Mouse (Mus musculus): ENCODE measurements around the gene Psmg3.
A peak's percentile ranks its signal among the peaks of the same experiment; 100 is the strongest.

Psmg3 gene

DNA sequence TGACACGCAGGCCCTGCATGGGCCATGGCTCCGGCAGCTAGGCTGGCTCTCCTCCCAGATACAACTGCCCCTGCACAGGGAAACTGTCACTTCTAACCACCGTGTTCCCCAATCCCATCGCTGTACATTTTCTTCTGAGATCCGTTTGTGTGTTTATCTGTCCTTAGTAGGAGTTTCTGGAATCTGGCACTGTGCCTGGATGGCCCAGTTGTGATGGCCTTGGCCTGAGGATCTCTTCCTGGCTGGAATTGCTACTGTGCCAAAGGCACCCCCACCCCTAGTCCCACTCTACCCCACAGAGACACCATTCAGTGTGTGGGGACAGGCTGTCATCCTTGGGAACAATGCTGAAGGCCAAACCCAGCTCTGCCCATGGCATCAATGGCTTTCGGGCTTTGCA lies 10.7 kb downstream of the Psmg3 start:
- no peak for DNase-seq (ENCODE audit: low spot score in 2 of 2)

DNA sequence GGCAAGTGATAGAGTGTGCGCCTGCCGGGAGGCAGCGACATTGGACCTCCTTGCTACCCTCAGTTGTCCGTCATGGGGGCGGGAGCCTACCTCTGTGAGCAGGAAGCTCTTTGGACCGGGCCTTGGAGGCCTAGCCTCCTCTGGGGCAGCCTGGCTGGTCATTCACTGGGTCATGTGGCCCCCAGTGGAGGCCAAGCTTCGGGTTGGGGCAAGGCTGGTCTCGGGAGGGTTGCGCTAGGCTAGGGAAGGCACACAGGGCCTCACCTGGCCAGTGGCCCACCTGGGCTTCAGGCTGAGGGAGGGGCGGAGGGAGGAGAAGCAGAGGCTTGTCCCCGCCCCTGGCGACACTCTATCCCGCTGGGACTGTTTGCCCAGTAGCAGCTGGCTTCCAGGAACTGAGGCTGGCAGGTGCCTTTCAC lies 12.7 kb downstream of the Psmg3 start:
- no peak for DNase-seq (ENCODE audit: low spot score in 2 of 2)

DNA sequence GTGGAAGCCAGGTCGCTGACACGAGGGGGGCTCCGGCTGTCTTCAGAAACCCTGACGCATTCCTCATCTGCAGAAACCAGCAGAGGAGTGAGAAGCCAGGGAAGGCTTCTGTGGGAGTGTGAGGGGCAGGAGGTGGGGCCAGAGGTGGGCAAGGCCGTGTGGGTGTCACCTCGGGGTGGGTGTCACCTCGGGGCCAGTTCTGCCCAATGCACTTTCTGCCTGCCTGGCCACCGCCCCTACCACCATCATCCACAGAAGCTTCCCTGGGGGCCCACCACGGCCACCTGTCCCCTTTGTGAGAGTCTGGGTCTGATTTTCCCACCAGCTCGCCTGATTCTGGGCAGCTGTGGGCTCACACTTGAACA lies 13.6 kb downstream of the Psmg3 start:
- DNase-seq (ENCODE audit: low spot score in 2 of 2) = no peak

DNA sequence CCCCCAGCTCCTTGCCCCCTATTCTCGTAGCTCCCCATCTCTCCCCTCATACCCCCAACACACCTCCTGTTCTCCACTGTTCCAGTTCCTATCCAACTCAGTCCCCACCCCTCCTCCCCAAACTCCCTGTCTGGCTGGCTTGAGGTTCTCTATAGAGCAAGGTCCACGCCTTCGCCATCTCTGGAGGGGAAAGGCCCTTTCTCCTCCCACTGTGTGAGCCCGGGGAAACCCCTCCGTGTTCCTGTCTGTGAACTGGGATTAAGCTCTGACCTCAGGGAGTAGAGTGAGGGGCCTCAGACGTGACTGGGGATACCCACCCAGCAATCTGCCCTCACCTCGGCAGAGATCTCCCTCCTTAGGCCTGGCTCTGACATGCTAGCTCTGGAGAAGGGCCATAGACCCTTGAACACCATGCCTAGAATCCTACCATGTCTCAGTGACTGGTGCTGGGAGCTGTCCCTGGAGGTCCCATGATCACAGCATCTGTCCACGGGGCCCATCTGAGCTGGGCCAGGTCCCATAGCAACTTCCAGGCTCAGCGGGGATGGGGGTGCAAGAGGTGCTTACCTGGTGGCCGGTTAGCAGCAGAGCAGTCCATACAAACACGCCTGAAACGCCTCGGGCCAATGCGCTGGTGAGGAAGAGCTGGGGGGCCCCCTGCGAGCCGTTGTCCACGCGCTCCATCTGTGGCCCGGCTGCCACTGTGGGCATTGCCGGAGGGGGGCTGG lies 14.1 kb downstream of the Psmg3 start:
- no peak for DNase-seq (ENCODE audit: low spot score in 2 of 2)

DNA sequence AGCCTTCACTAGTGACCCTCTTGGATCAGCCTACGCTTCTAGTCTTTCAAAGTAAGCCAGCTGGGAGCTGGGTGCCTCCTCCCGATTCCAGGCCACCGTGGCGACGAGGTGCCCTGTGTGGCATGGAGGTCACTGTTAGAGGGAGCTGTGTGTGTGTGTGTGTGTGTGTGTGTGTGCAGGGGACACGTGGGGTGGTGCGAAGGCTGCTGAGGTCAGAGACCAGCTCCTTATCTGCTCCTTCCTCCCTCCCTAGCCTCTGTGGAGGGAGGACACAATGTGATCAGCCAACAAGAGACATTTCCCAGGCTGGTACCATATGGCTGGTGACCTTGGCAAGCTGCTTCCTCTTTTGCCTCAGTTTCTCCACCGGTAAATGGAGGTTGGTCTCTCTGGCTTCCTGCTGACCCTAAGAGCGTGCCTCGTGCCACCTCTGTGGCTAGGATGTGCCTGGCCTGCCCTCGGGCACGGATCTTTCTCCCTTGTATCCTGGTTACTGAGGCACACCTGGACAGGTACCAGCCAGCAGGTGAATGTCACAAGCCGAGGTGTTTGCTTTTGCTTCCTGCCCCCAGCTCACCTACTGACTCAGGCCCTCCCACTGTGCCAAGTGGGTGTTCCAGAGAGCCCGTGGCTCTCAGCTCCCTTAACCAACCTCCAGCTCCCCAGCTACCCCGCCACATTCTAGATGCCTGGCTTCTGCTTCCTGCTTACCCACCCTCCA lies 14.8 kb downstream of the Psmg3 start:
- DNase-seq (ENCODE audit: low spot score in 2 of 2) = no peak

DNA sequence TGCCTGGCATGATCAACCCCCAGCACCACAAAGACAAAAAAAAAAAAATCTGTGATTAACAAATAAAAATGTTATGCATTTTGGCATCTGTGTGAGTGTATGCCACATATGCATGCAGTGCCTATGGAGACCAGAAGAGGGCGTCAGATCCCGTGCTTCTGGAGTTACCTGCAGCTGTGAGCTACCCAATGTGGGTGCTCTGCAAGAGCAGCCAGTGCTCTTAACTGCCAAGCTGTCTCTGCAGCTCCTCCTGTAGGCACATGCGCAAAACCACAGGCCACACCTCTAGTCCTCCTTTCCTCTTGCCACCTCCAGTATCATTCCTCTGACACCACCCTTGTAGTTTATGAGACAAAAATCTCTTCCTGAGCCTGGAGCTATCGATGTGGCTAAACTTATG lies 17.3 kb downstream of the Psmg3 start:
- DNase-seq (ENCODE audit: low spot score in 2 of 2) = no peak

DNA sequence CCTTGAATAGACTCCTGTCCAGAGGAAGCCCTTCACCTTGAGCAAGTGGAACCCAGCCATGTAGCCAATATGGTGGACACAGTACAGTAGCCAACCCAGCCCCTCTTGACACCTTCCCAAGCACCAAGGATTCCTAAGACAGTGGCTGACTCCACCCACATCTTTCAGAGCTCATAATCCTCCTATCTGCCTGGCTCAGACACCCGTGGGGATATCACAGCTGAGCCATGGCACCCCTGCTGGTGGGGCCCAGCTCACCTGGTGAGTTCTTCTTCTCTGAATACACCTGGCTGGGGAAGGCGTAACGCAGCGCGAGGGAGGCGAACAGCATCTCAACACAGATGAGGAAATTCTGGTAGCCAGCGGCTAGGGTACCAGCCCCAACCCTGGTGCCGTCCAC lies 20.8 kb downstream of the Psmg3 start:
- DNase-seq (ENCODE audit: low spot score in 2 of 2) = no peak

DNA sequence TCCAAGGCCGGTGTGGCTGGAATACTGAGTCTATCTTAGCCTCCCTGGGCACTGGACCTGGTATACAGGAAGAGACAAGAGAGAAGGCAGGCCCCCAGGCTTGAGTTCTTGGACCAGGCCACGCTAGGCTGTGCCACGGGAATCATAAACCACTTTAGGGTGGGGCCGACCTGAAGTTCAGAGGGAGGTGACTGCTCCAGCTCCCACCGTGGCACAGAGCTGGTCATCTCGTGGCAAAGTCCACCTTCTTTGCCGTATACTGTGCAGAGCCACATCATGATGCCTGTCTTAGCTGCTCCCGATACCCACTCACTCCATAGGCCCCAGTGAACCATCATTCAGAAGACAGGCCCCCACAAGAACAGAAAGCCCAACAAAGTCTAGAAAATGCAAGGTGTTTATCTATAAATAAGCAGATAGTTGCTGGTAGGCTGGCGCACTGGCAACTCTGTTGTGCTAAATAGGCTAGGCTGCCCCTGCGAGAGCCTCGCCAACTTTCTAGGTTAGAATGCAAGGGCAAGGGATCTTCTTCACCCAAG lies 22.0 kb downstream of the Psmg3 start:
- no peak for DNase-seq (ENCODE audit: low spot score in 2 of 2)

DNA sequence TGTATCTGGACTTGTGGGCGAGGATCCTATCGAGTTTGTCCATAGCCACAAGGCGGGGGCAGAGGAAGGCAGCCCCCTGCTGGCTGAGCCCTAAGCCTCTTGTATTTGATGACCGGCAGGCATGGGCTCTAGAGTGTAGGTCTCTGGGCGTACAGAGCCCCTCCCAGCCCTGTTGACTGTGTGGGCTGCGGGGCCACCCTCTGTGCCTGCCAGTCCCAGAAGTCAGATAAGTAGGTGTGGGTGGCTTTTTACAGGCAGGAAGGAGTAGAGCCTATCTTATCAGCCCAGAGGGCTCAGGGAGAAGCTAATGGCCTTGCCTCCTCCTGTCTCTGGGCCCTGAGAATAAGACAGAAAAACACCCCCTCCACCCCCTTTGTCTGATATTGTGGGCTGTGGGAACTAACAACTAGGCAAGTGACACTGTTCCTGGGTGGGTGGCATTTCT lies 22.6 kb downstream of the Psmg3 start:
- no peak for DNase-seq (ENCODE audit: low spot score in 2 of 2)

DNA sequence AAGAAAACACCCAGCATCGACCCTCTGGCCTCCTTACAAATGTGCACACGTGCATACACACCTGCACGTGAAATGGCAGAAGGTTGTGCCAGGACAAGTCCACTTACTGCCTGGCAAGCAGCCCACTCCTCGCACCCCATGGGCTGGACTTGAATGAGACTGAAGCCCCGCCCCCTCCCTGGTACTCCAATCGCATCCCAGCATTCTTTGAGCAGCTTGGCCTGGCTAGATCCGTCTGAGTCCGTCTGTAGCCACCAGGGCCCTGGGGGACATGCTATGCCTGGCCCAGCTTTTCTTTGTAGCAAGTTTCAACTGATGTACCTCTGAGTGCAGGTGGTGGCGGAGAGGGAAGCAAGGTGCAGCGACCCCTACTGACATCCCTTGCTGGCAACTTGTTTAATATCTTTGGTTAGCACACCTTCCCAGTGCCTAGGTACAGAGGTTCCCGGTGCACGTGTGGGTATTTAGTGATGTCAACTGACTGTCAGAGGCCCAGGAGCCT lies 23.0 kb downstream of the Psmg3 start:
- no peak for DNase-seq (ENCODE audit: low spot score in 2 of 2)

DNA sequence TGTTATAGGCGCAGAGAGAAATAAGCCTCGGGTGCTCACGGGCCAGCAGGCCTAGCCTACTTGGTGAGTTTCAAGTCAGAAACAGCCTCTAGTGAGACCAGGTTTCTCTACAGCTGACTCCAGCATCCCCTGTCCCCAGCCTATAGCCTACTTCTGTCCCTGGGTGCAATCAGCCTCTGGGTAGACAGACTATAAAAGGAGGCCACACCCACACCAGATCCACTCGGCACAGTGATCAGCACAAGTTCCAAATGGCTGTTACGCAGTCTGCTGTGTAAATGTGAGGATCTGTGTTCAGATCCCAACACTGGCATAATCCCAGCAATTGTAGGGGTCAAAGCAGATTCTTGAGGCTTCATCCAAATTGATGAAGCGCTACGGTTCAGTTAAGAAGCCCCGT lies 23.5 kb downstream of the Psmg3 start:
- no peak for DNase-seq (ENCODE audit: low spot score in 2 of 2)

DNA sequence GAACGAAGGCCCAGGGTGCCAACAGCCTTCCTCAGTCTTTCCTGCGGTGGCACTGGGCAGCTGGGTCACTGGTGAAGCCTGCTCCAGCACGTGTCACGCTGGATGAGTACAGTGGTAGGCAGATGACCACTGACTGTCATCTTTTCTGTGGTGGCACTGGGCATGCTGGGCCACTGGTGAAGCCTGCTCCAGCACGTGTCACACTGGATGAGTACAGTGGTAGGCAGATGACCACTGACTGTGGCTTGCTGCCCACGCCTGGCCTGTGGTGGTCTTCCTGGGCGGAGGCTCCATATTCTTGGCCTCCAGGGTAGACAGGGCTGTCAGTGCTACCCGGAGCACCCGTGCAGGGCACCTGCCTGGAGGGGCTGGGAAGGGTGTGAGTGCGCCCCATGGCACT lies 24.8 kb downstream of the Psmg3 start:
- no peak for DNase-seq (ENCODE audit: low spot score in 2 of 2)

DNA sequence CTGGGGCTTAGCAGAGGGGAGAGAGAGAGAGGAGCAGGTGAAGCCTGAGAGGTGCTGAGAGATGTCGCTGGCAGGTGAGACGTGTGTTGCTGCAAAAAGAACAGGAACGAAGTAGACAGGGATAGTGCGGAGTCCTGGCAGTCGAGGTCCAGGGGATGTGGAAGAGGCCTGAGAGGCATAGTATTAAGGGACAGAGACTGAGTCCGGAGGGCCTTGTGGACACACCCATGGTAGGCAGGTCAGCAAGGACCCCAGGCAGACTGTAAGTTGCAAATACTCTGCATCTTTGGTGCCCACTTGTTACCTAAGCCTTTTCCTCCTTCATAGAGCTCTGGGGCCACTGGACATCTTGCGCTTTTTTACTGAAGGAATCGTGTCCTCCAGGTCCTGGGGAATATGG lies 25.5 kb downstream of the Psmg3 start:
- no peak for DNase-seq (ENCODE audit: low spot score in 2 of 2)

DNA sequence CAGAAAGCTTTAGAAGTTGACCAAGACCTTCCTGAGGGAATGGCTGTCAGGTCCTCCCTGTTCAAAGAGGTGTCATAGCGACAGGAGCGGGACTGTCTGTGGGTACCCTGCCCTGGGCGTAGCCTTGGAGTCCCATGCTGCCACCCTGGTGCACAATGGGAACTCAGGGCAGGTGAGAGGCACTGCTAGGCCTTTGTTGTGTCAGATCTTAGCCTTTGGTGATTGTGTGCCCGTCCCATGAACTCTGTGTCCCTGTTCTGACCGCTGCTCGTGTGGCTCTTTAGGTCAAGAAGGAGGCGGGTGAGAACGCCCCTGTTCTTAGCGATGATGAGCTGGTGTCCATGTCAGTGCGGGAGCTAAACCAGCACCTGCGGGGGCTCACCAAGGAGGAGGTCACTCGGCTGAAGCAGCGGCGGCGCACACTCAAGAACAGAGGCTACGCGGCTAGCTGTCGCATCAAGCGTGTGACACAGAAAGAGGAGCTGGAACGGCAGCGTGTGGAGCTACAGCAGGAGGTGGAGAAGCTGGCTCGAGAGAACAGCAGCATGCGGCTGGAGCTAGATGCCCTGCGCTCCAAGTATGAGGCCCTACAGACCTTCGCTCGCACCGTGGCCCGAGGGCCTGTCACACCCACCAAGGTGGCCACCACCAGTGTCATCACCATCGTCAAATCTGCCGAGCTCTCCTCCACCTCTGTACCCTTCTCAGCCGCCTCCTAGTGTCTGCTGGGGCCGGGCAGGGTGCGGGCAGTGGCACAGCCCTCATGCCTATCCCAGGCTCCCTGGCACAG lies 26.7 kb downstream of the Psmg3 start:
- no peak for DNase-seq (ENCODE audit: low spot score in 2 of 2)

DNA sequence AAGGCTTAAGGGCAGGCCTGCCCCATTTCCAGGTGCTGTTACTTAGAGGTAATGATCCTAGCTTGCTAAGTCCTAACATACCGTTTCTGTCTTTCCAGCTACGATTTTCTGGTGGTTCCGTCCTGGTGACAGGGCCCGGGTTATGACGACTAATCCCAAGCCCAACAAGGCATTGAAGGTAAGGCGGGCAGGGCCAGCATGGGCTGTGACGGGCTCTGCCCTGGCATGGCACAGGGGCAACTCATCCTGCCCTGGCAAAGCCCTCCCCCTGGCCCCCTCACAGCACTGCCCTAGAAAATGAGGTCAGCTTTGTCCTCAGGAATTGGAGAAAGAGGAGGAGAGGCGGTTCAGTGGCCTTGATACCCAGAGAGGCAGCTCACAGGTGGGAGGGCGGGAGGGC lies 27.6 kb downstream of the Psmg3 start:
- DNase-seq (ENCODE audit: low spot score in 2 of 2) = no peak

DNA sequence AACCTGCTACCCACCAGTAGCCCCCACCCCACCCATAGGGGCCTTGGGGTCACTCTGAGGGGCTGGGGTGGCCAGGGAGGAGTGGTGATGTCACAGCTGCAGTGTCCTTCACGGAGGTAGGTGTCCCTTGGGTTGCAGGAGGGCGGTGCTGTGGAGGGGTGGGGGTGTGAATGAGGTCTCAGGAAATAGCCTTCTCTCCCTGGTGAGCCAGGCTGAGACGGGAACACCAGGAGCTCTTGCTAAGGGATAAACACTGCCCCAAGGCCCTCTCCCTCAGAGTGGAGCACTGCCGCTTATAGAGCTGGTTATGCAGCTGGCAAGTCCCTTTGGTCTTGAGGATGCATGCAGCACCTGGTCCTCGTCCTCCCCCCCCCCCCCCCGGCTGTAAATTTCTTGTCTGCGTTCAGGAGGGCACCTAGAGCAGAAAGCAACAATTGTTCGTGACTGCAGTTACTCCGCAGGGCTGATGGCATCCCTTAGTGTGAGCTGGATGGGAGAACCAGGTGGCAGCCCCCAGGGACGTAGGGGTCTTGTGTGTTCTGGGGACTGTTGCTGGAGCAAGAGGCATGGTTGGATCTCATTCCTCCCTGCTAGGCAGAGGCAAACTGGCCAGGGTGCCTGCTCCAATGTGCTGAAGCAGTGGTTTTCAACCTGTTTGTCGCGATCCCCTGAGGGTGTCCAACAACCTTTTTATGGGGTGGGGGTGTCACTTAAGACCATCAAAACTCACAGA lies 28.4 kb downstream of the Psmg3 start:
- no peak for DNase-seq (ENCODE audit: low spot score in 2 of 2)

DNA sequence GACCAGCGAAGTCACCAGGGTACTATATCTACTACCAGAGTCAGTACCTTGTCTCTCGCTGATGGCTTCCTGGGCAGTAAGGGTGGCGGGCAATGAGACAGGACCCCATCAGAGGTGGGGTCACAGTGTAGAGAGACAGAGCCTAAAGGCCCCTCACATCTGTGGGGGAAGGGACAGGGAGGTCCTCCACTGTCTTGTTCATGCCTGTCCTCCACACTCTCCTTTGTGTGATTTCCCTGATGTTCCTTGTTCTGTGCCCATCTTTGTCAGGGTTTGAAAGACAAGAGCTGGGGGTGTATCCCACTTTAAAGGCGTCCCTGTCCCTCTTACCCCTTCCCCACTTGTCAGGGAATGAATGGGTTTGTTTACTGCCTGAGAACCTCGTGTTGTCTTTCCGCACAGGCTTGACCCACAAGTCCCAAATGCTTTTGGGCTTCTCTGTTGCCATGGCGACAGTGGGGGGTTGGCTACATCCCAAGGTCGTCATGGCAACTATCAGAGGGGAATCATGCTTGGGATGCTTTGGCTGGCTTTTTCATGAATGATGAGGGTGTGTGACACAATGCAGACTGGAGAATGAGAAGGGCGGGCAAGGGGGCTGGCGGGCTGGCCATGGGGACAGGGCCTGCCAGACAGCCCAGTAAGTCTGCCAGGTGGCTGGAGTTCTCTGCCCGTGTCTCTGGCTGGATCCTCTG lies 29.1 kb downstream of the Psmg3 start:
- peak; percentile 62 to 84 for DNase-seq (ENCODE audit: low spot score in 2 of 2)

DNA sequence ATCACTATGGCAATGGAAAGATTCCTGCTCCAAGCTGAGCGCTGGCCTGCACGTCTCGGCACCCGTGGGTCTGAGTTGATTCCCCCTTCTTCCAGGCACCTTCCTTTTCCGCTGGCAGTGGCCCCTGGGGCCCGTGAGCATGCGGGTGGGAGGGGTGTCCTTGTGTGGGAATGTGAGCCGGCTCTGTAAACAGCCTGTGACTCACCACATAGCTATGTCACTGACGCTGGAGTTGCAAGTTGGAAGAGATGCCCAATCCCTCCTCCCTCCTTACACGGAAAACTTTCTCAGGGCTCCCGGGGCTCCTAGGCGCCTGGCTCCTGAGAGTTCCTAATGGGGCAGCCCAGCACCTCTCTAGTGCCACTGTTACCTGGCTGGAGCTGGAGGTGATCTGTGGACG lies 29.8 kb downstream of the Psmg3 start:
- peak; percentile 39 to 68 for DNase-seq (ENCODE audit: low spot score in 2 of 2)

DNA sequence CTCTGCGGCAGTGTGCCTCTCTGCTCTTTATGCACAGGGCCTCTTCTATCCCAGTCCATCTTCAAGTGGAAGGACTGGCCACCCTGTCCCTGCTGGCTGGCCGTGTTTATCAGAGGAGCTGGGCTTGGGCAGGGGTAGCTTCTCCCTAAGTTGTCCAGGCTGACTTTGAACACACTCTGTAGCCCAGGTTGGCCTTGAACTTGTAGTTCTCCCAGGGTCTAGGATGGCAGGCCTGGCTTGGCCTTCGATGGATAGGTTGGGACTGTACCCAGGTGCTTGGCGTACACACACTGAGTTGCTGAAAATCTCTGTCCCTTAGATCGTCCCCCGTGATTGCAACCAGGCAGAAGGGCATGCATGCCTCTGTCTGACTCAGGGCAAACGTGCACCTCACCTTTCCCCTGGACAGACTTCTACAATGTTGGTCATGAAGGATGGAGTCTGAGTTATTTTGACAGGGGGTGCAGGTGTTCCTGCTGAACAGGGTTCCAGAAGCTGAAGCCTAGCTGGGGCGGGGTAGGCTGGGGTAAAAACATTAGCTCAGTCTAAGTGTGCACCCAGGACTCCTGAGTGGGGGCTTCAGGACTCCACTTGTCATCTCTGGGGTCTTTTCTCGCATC lies 30.6 kb downstream of the Psmg3 start:
- no peak for DNase-seq (ENCODE audit: low spot score in 2 of 2)

DNA sequence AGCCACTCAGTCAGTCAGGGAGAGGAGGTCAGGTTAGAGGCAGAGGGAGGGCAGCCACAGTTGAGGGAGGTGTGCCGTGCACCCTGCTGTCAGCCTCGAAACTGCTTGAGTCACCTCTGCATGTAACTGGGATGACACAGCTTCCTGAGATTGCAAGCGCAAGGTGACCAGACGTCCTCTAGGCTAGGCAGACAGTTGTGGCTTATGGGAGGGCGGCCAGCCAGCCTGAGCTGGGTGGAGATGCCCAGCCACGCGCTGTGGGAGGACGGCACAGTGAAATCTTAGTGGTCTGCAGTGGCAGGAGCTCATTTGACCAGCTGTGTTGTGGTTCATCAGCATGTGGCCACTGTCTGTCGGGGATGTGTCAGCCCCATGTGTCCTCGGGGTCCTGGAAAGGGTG lies 31.7 kb downstream of the Psmg3 start:
- DNase-seq (ENCODE audit: low spot score in 2 of 2) = no peak

DNA sequence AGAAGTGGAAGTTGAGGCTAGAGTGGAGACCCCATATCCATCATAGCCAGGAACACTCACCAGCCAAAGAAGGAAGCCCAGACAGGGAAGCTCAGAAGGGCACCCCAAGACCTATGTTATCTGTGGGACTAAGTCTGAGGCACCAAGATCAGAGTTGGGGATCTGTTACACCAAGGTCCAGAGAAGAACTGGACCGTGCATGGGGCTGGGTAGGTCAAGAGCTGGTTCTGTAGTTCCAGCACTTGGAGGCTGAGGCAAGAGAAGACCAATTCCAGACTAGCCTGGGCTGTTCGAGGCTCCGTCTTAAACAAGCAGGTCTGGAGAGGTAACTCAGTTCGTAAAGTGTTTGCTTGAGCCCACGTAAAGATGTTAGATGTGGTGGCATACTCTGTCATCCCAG lies 32.5 kb downstream of the Psmg3 start:
- no peak for DNase-seq (ENCODE audit: low spot score in 2 of 2)
